Mouse (Mus musculus): ENCODE measurements at regions not wholly inside any gene's neighbourhood (a gene's known extent, or its start where the extent isn't known, plus 50 kb on each side); places are given as distances from the start of the nearest gene placed in this dataset.
A peak's percentile ranks its signal among the peaks of the same experiment; 100 is the strongest.

GRCm38 (mm10) chr6:140187106-140187505, 145.8 kb upstream of the Plcz1 start:
- no peak overlapping the region for H3K4me3 ChIP-seq (ENCODE audit: low read depth, low read length)
- no peaks in the 10 kb centered on the region for H3K9me3 ChIP-seq (replicated peaks; ENCODE audit: control insufficient read depth, low read length, poor library complexity, severe bottlenecking)
- WGBS, result 80% methylated on average over 6 of the region's 6 CpGs
- no peaks in the 10 kb centered on the region for H3K4me1 ChIP-seq (ENCODE audit: control insufficient read depth, insufficient read depth, low read length)
- no peaks in the 10 kb centered on the region for H3K36me3 ChIP-seq (ENCODE audit: control insufficient read depth, insufficient read depth, low read length)
- no peak overlapping the region for H3K27ac ChIP-seq (ENCODE audit: low read length)
- ATAC-seq, result no peak
- H3K4me2 ChIP-seq (ENCODE audit: low read length), result no peak overlapping the region
- no peaks in the 10 kb centered on the region for H3K27me3 ChIP-seq (ENCODE audit: control insufficient read depth, insufficient read depth, low read depth, low read length)
- H3K9ac ChIP-seq (ENCODE audit: low read depth, low read length), result no peak overlapping the region

GRCm38 (mm10) chr6:140179999-140180398, 138.7 kb upstream of the Plcz1 start:
- Histone ChIP-seq H3K4me3 (ENCODE audit: low read depth, low read length) (no peak overlapping the region), H3K36me3 (ENCODE audit: control insufficient read depth, insufficient read depth, low read length) (no peaks in the 10 kb centered on the region), H3K9me3 (replicated peaks; ENCODE audit: control insufficient read depth, low read length, poor library complexity, severe bottlenecking) (no peaks in the 10 kb centered on the region), H3K4me2 (ENCODE audit: low read length) (no peak overlapping the region), H3K27ac (ENCODE audit: low read length) (no peak overlapping the region), H3K4me1 (ENCODE audit: control insufficient read depth, insufficient read depth, low read length) (no peaks in the 10 kb centered on the region), H3K27me3 (ENCODE audit: control insufficient read depth, insufficient read depth, low read depth, low read length) (no peaks in the 10 kb centered on the region), H3K9ac (ENCODE audit: low read depth, low read length) (no peak overlapping the region)
- 93% methylated on average over 4 of the region's 4 CpGs for WGBS
- no peak for ATAC-seq

GRCm38 (mm10) chr6:140178425-140179193, 137.4 kb upstream of the Plcz1 start:
- no peaks in the 10 kb centered on the region for H3K4me1 ChIP-seq (ENCODE audit: control insufficient read depth, insufficient read depth, low read length)
- no peak overlapping the region for H3K4me3 ChIP-seq (ENCODE audit: low read depth, low read length)
- no peaks in the 10 kb centered on the region for H3K9me3 ChIP-seq (replicated peaks; ENCODE audit: control insufficient read depth, low read length, poor library complexity, severe bottlenecking)
- H3K4me2 ChIP-seq (ENCODE audit: low read length), result no peak overlapping the region
- 87% methylated on average over 12 of the region's 12 CpGs for WGBS
- no peak for ATAC-seq
- no peak overlapping the region for H3K27ac ChIP-seq (ENCODE audit: low read length)
- H3K36me3 ChIP-seq (ENCODE audit: control insufficient read depth, insufficient read depth, low read length), result no peaks in the 10 kb centered on the region
- H3K9ac ChIP-seq (ENCODE audit: low read depth, low read length), result no peak overlapping the region
- H3K27me3 ChIP-seq (ENCODE audit: control insufficient read depth, insufficient read depth, low read depth, low read length), result no peaks in the 10 kb centered on the region

GRCm38 (mm10) chr6:140172716-140173115, 131.5 kb upstream of the Plcz1 start:
- H3K36me3 ChIP-seq (ENCODE audit: control insufficient read depth, insufficient read depth, low read length), result no peaks in the 10 kb centered on the region
- H3K9me3 ChIP-seq (replicated peaks; ENCODE audit: control insufficient read depth, low read length, poor library complexity, severe bottlenecking), result no peaks in the 10 kb centered on the region
- ATAC-seq, result no peak
- no peak overlapping the region for H3K27ac ChIP-seq (ENCODE audit: low read length)
- no peaks in the 10 kb centered on the region for H3K27me3 ChIP-seq (ENCODE audit: control insufficient read depth, insufficient read depth, low read depth, low read length)
- no peak overlapping the region for H3K4me3 ChIP-seq (ENCODE audit: low read depth, low read length)
- H3K4me1 ChIP-seq (ENCODE audit: control insufficient read depth, insufficient read depth, low read length), result no peaks in the 10 kb centered on the region; the same call in 1 of the 2 replicates
- 89% methylated on average over 9 of the region's 9 CpGs for WGBS
- no peak overlapping the region for H3K9ac ChIP-seq (ENCODE audit: low read depth, low read length)
- H3K4me2 ChIP-seq (ENCODE audit: low read length), result no peak overlapping the region

GRCm38 (mm10) chr6:140169836-140170235, 128.6 kb upstream of the Plcz1 start:
- Histone ChIP-seq H3K27me3 (ENCODE audit: control insufficient read depth, insufficient read depth, low read depth, low read length) (no peaks in the 10 kb centered on the region), H3K9ac (ENCODE audit: low read depth, low read length) (no peak overlapping the region), H3K9me3 (replicated peaks; ENCODE audit: control insufficient read depth, low read length, poor library complexity, severe bottlenecking) (no peaks in the 10 kb centered on the region), H3K36me3 (ENCODE audit: control insufficient read depth, insufficient read depth, low read length) (no peaks in the 10 kb centered on the region), H3K4me2 (ENCODE audit: low read length) (no peak overlapping the region), H3K4me1 (ENCODE audit: control insufficient read depth, insufficient read depth, low read length) (peaks cover 2% of the 10 kb centered on the region; the same call in 1 of the 2 replicates), H3K27ac (ENCODE audit: low read length) (no peak overlapping the region), H3K4me3 (ENCODE audit: low read depth, low read length) (no peak overlapping the region)
- ATAC-seq, result no peak
- 94% methylated on average over 3 of the region's 3 CpGs for WGBS

GRCm38 (mm10) chr6:140167182-140167581, 125.9 kb upstream of the Plcz1 start:
- ATAC-seq, result no peak
- Histone ChIP-seq H3K27ac (ENCODE audit: low read length) (no peak overlapping the region), H3K36me3 (ENCODE audit: control insufficient read depth, insufficient read depth, low read length) (no peaks in the 10 kb centered on the region), H3K4me1 (ENCODE audit: control insufficient read depth, insufficient read depth, low read length) (peaks cover 2% of the 10 kb centered on the region; the same call in 1 of the 2 replicates), H3K9me3 (replicated peaks; ENCODE audit: control insufficient read depth, low read length, poor library complexity, severe bottlenecking) (no peaks in the 10 kb centered on the region), H3K27me3 (ENCODE audit: control insufficient read depth, insufficient read depth, low read depth, low read length) (no peaks in the 10 kb centered on the region), H3K4me3 (ENCODE audit: low read depth, low read length) (no peak overlapping the region), H3K4me2 (ENCODE audit: low read length) (no peak overlapping the region), H3K9ac (ENCODE audit: low read depth, low read length) (no peak overlapping the region)
- 73% methylated on average over 4 of the region's 4 CpGs for WGBS

GRCm38 (mm10) chr6:140162729-140163128, 121.5 kb upstream of the Plcz1 start:
- whole genome bisulfite sequencing, result 50% methylated on average over 5 of the region's 5 CpGs
- Histone ChIP-seq H3K9ac (ENCODE audit: low read depth, low read length) (no peak overlapping the region), H3K36me3 (ENCODE audit: control insufficient read depth, insufficient read depth, low read length) (no peaks in the 10 kb centered on the region), H3K4me1 (ENCODE audit: control insufficient read depth, insufficient read depth, low read length) (0 out of 2 replicates have a peak, but pooled peaks cover 2% of the 10 kb centered on the region), H3K4me3 (ENCODE audit: low read depth, low read length) (no peak overlapping the region), H3K9me3 (replicated peaks; ENCODE audit: control insufficient read depth, low read length, poor library complexity, severe bottlenecking) (no peaks in the 10 kb centered on the region), H3K27me3 (ENCODE audit: control insufficient read depth, insufficient read depth, low read depth, low read length) (no peaks in the 10 kb centered on the region), H3K27ac (ENCODE audit: low read length) (no peak overlapping the region), H3K4me2 (ENCODE audit: low read length) (no peak overlapping the region)
- ATAC-seq, result peak; percentile 37; the same call in 1 of the 2 replicates

GRCm38 (mm10) chr6:140161482-140161881, 120.2 kb upstream of the Plcz1 start:
- no peaks in the 10 kb centered on the region for H3K27me3 ChIP-seq (ENCODE audit: control insufficient read depth, insufficient read depth, low read depth, low read length)
- no peak overlapping the region for H3K9ac ChIP-seq (ENCODE audit: low read depth, low read length)
- no peak overlapping the region for H3K4me3 ChIP-seq (ENCODE audit: low read depth, low read length)
- WGBS, result 71% methylated on average over 4 of the region's 4 CpGs
- no peak overlapping the region for H3K27ac ChIP-seq (ENCODE audit: low read length)
- no peaks in the 10 kb centered on the region for H3K36me3 ChIP-seq (ENCODE audit: control insufficient read depth, insufficient read depth, low read length)
- ATAC-seq, result no peak
- H3K4me1 ChIP-seq (ENCODE audit: control insufficient read depth, insufficient read depth, low read length), result no peaks in the 10 kb centered on the region
- H3K9me3 ChIP-seq (replicated peaks; ENCODE audit: control insufficient read depth, low read length, poor library complexity, severe bottlenecking), result no peaks in the 10 kb centered on the region
- H3K4me2 ChIP-seq (ENCODE audit: low read length), result no peak overlapping the region

- Histone ChIP-seq H3K27me3 (ENCODE audit: control insufficient read depth, insufficient read depth, low read depth, low read length) (no peaks in the 10 kb centered on the region), H3K4me1 (ENCODE audit: control insufficient read depth, insufficient read depth, low read length) (no peaks in the 10 kb centered on the region), H3K9me3 (replicated peaks; ENCODE audit: control insufficient read depth, low read length, poor library complexity, severe bottlenecking) (no peaks in the 10 kb centered on the region), H3K4me2 (ENCODE audit: low read length) (no peak overlapping the region), H3K4me3 (ENCODE audit: low read depth, low read length) (no peak overlapping the region), H3K27ac (ENCODE audit: low read length) (no peak overlapping the region), H3K9ac (ENCODE audit: low read depth, low read length) (no peak overlapping the region), H3K36me3 (ENCODE audit: control insufficient read depth, insufficient read depth, low read length) (no peaks in the 10 kb centered on the region)
- 88% methylated on average over 13 of the region's 13 CpGs for WGBS
- no peak for ATAC-seq
These were observed 119.7 kb upstream of the Plcz1 start for GRCm38 (mm10) chr6:140160946-140161345.

Measured in midbrain, embryonic 16.5 days (tissue).